Mouse (Mus musculus): Measurements from ENCODE around the gene Fastkd1. TPM values are rescaled to one million over a fixed set of nuclear protein-coding genes. Genes with fewer than 3 reads are reported as not detected.
A peak's percentile ranks its signal among the peaks of the same experiment; 100 is the strongest.

Fastkd1 gene
- 14.4 and 14.9 TPM in 2 replicates for polyA plus RNA-seq (2012; rRNA removed)

DNA sequence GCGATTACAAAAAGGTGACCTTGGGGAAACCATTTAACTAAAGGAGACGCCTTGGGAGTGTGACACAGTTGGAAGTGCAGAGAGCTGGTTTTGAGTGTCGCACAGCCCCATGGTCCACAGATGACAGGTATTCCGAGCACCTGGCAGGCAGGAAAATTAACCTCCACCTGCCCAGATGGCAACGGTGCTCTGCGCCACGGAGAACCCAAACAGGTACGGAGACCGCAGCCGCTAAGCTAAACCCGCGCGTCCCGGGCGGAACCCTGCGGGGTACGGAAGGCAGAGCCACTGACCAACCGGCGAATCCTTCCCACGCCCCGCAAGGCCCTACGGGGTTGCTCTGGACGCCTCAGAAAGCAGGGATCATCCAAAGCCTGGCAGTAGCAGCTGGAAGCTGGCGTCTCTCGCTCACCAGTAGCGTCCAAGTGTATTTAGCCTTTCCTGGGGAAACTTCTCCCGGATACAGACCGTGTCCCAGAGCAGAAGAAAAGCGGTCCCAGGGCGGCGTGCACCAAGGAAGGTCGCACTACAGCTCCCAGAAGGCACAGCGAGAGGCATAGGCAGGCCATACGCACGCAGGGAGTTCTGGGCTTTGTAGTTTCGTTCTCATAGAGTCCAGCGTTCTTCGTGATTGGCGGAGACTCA is at the start of gene Fastkd1:
Fastkd1 (minus strand) TSS at position 536 of the 645 bp plus-strand sequence.
- no peak for TF ChIP-seq CTCF (IDR thresholded peaks at IDR 0.05; ENCODE audit: borderline replicate concordance, extremely low read depth, insufficient read depth, insufficient read length)
- peak; percentile 31; the same call in 1 of the 2 replicates for TF ChIP-seq POLR2A (IDR thresholded peaks at IDR 0.05; ENCODE audit: borderline replicate concordance, extremely low read depth, insufficient read depth, insufficient read length, poor library complexity, severe bottlenecking)
- peak; percentile 96 for DNase-seq (ENCODE audit: low read depth)

DNA sequence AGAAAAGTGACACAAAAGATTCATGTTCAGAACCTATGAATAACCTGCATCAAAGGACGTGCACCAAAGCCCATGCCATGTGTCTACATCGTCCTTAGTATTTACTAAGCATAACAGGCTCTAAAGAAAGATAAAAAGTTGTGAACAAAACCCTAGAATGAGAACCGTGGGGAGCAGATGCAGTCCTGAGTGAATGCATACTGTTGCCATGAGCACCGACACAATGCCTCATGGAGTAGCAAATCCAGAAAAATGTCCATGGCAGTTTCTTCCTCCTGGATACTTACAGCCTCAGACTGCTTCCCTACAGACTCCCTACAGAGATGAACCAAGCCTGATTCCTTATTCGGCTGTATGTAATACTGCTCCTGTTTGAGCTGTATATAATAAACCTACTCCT is 47.7 kb upstream of the Fastkd1 start:
- DNase-seq (ENCODE audit: low read depth): peak; percentile 40
- TF ChIP-seq CTCF (IDR thresholded peaks at IDR 0.05; ENCODE audit: borderline replicate concordance, extremely low read depth, insufficient read depth, insufficient read length): no peak
- TF ChIP-seq POLR2A (IDR thresholded peaks at IDR 0.05; ENCODE audit: borderline replicate concordance, extremely low read depth, insufficient read depth, insufficient read length, poor library complexity, severe bottlenecking): no peak

DNA sequence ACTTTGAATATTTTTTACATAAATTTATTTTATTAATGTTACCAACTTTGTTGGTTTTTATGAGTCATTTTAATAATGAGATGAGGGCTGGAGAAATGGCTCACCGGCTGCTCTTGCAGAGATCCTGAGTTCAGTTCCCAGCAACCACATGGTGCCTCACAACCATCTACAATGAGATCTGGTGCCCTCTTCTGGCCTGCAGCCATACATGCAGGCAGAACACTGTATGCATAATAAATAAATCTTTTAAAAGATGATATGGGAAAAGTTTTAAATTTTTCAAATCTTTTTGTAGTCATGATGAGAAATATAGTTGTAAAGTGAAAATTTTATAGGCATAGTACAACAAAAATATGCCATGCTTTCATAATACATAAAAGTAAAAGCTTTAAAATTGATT is 31.8 kb upstream of the Fastkd1 start:
- TF ChIP-seq POLR2A (IDR thresholded peaks at IDR 0.05; ENCODE audit: borderline replicate concordance, extremely low read depth, insufficient read depth, insufficient read length, poor library complexity, severe bottlenecking) (no peak), CTCF (IDR thresholded peaks at IDR 0.05; ENCODE audit: borderline replicate concordance, extremely low read depth, insufficient read depth, insufficient read length) (peak; percentile 12; the same call in 1 of the 2 replicates)

DNA sequence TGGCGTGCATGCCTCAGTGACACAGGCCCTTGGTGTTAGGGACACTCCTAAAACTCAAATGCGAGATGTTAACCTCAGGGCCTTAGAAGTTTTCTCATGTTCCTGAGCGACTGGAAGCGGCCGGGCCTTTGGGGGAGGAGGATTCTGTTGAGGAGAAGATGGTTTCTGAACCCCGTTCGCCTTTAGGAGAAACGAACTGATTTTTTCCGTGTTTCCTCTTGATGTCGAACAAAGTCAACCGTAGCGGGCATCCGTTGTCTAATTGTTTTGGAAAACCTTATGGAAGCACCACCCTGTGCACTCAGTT is 10.2 kb upstream of the Fastkd1 start:
- no peak for DNase-seq (ENCODE audit: low read depth)
- no peak for TF ChIP-seq CTCF (IDR thresholded peaks at IDR 0.05; ENCODE audit: borderline replicate concordance, extremely low read depth, insufficient read depth, insufficient read length)
- TF ChIP-seq POLR2A (IDR thresholded peaks at IDR 0.05; ENCODE audit: borderline replicate concordance, extremely low read depth, insufficient read depth, insufficient read length, poor library complexity, severe bottlenecking): no peak

More for the DNA sequence above, 31.8 kb upstream of the Fastkd1 start:
- DNase-seq (ENCODE audit: low read depth): no peak

DNA sequence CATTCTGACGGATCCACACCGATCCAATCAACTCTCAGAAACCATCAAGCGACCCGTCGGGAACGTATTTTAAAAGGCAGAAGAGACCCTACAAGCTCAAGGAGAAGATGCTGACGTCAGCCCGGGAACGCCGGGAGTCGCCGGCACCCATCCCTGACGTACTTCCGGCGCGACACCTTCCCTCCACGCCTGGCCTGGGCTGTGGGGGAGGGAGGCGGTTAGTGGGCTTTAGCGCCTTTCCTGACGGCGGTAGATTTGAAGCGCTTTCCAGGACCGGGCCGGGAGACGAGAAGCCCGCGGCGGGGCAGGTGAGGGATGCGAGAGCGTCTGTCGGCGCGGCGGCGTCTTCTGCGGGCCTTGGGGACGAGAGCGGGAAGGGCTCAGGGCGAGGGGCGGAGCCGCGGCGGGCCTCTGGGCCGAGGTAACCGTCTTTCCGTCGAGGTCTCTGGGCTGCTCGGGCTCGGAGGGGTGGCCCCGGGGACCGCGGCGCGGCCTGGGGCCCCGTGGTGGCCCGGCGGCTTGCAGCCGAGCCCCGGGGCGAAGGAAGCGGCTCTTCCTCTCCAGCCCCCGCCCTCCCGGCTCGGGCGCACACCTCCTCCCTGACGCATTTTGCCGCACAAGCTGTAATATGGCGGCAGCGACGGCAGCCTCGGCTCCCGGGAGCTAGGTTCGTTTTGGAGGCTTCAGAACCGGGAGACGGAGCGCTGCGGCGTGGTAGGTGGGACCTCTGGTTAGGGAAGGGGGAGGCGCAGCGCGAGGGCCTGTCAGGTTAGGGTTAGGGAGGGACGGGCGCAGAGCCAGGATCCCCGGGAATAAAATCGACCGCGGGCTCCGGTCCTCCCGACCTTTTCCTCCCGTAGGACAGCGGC is 9.6 kb upstream of the Fastkd1 start:
- no peak for TF ChIP-seq CTCF (IDR thresholded peaks at IDR 0.05; ENCODE audit: borderline replicate concordance, extremely low read depth, insufficient read depth, insufficient read length)
- TF ChIP-seq POLR2A (IDR thresholded peaks at IDR 0.05; ENCODE audit: borderline replicate concordance, extremely low read depth, insufficient read depth, insufficient read length, poor library complexity, severe bottlenecking): no peak; the same call in 1 of the 2 replicates
- DNase-seq (ENCODE audit: low read depth): peak; percentile 98

DNA sequence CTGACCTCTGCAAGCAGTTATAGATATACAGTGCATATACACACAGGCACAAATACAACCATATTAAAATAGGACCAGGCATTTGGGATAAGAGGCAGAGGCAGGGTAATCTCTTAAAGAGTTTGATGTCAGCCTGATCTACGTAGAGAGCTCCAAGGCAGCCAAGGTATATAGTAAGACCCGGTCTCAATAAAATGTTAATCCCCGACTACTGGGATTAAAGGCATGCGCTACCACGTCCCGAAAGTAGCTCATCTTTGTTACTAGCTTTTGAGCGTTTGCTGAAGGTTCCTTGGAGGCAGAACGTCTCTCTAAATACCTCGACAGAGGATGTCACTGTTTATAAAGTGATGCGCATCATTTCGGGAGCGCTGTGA is 8.9 kb upstream of the Fastkd1 start, which contains the start of gene Ppig:
Ppig (plus strand) TSS at position 273 of the 377 bp plus-strand sequence.
- TF ChIP-seq POLR2A (IDR thresholded peaks at IDR 0.05; ENCODE audit: borderline replicate concordance, extremely low read depth, insufficient read depth, insufficient read length, poor library complexity, severe bottlenecking) (no peak), CTCF (IDR thresholded peaks at IDR 0.05; ENCODE audit: borderline replicate concordance, extremely low read depth, insufficient read depth, insufficient read length) (no peak)
- DNase-seq (ENCODE audit: low read depth): no peak

DNA sequence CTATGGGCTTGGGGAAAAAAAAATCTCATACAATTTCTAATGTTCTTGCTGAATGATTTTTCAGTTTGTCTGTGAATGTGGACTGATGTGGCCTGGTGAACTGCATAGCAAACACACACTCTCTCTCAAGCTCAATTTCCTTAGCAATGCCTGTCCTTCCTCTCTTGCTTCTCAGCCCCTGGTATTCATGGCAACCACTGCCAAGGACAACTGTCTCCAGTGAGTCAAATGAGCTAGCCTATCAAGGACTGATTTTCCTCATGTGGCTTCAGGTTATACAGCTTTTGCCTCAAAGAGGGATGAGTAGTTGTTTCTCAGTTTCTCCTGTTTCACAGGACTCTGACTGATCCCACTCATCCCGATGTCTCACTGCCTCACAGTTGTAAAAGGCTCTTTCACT is 5.8 kb upstream of the Fastkd1 start:
- DNase-seq (ENCODE audit: low read depth): no peak
- no peak for TF ChIP-seq POLR2A (IDR thresholded peaks at IDR 0.05; ENCODE audit: borderline replicate concordance, extremely low read depth, insufficient read depth, insufficient read length, poor library complexity, severe bottlenecking)
- no peak for TF ChIP-seq CTCF (IDR thresholded peaks at IDR 0.05; ENCODE audit: borderline replicate concordance, extremely low read depth, insufficient read depth, insufficient read length)

DNA sequence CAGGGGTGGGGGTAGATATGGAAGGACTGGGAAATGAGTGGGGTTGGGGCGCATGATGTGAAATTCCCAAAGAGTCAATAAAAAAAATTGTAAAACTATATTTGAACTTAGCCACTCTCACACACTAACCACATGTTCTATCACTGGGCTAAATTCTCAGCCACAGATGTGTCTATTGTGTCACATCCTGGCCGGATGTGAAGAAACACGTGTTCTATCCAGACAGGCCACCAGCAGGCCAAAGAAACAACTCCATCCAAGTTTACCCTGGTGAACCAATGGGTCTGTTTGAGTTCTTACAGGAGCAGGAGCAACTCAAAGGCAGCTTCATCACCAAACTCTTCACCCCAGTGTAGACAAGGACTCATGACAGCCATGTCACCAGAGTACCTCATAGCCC is 3.2 kb upstream of the Fastkd1 start:
- TF ChIP-seq CTCF (IDR thresholded peaks at IDR 0.05; ENCODE audit: borderline replicate concordance, extremely low read depth, insufficient read depth, insufficient read length) (no peak), POLR2A (IDR thresholded peaks at IDR 0.05; ENCODE audit: borderline replicate concordance, extremely low read depth, insufficient read depth, insufficient read length, poor library complexity, severe bottlenecking) (no peak)
- DNase-seq (ENCODE audit: low read depth): no peak

DNA sequence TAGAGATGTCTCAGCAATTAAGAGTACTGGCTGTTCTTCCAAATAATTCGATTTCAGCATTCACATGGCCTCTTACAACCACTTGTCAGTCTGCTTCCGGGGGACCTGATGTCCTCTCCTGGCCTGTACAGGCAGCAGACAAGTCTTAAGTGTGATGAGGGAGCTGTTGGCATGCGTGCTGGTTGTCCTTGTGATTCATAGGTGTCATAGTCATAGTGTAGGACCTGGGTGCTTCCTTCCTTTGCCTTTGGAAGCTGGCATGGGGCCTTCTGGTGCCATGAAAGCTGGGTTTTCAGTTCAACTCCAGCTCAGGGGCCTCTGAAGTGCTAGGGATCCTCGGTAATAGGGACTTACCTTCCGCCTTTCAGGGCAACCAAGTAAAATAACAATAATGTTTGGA is 810 bp upstream of the Fastkd1 start:
- DNase-seq (ENCODE audit: low read depth): no peak
- no peak for TF ChIP-seq POLR2A (IDR thresholded peaks at IDR 0.05; ENCODE audit: borderline replicate concordance, extremely low read depth, insufficient read depth, insufficient read length, poor library complexity, severe bottlenecking)
- no peak for TF ChIP-seq CTCF (IDR thresholded peaks at IDR 0.05; ENCODE audit: borderline replicate concordance, extremely low read depth, insufficient read depth, insufficient read length)

DNA sequence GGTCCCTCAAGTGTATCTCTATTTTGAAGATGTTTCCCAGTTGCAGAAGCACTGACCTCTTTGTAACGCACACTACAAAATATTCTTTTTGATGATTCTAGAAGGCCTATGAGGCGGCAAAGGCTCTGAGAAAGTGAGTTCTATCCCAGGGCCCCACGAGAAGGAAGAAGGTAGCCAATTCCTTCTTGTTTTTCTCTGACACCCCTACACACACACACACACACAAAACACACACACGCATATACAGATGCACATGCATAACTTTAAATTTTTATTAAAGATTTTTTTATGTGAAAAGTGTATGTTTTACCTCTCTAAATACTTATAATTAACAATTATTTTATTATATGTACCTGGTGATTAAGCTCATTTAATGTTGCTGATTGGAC is 304 bp upstream of the Fastkd1 start:
- DNase-seq (ENCODE audit: low read depth): no peak
- TF ChIP-seq POLR2A (IDR thresholded peaks at IDR 0.05; ENCODE audit: borderline replicate concordance, extremely low read depth, insufficient read depth, insufficient read length, poor library complexity, severe bottlenecking): no peak
- no peak for TF ChIP-seq CTCF (IDR thresholded peaks at IDR 0.05; ENCODE audit: borderline replicate concordance, extremely low read depth, insufficient read depth, insufficient read length)

DNA sequence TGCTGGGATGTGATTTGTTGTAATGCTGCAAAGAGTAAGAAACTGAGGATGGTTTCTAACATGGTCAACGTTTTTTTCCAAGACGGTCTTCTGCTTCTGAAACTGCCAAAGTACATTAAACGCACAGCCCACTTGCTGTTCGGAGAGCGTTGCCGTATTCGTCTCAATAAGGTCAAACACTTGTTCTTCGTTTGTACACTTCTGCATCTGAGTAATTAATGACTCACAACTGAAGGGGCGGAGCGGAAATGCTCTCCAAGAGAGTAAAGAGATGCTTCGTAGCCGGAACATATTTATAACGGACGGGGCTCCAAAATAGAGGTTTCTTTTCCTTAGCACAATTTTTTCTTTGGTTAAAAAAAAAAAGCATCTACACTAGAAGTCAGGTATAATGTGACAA is 1.1 kb downstream of the Fastkd1 start:
- peak; percentile 1 for DNase-seq (ENCODE audit: low read depth)
- TF ChIP-seq CTCF (IDR thresholded peaks at IDR 0.05; ENCODE audit: borderline replicate concordance, extremely low read depth, insufficient read depth, insufficient read length): no peak
- TF ChIP-seq POLR2A (IDR thresholded peaks at IDR 0.05; ENCODE audit: borderline replicate concordance, extremely low read depth, insufficient read depth, insufficient read length, poor library complexity, severe bottlenecking): no peak
